Comparison of ENCODE assay signal across 9 mouse cellular contexts in genomic region chr1:177382596-177383190, GRCm38 (mm10). TPM values are rescaled to one million over a fixed set of nuclear protein-coding genes. Genes with fewer than 3 reads are reported as not detected.
DNase-seq lines count a peak whose midpoint lies in the region; ATAC-seq and TF ChIP-seq lines count a peak whose summit lies in the region.
"Had no signal": no experiment of that assay in that cellular context is flagged by ENCODE, and none has a peak within 500 bp of the region (broad histone marks: within the 10 kb centered on the region; RNA-seq: fewer than 3 reads in every experiment).

No protein-coding gene starts in this region.

- 8% methylated on average over 16 of the region's 16 CpGs for WGBS in limb, embryonic 14.5 days

- H3K4me3 ChIP-seq in limb, embryonic 14.5 days (replicated peaks; ENCODE audit: low read length) = no peak overlapping the region

- H3K9ac ChIP-seq in limb, embryonic 14.5 days (ENCODE audit: low read depth, low read length, severe bottlenecking) = no peak overlapping the region

- no peaks in the 10 kb centered on the region for H3K27me3 ChIP-seq in limb, embryonic 14.5 days (ENCODE audit: control insufficient read depth, insufficient read depth, low read length)

- H3K9me3 ChIP-seq in limb, embryonic 14.5 days (ENCODE audit: control insufficient read depth, low read length) = no peaks in the 10 kb centered on the region

- no peak for TF ChIP-seq POLR2A in limb, embryonic 14.5 days (IDR thresholded peaks at IDR 0.05; ENCODE audit: borderline replicate concordance, extremely low read depth, insufficient read depth, insufficient read length)

- no peak overlapping the region for H3K4me2 ChIP-seq in limb, embryonic 14.5 days (replicated peaks; ENCODE audit: low read depth, low read length, severe bottlenecking)

- no peaks in the 10 kb centered on the region for H3K36me3 ChIP-seq in limb, embryonic 14.5 days (ENCODE audit: control insufficient read depth, insufficient read depth, low read length)

- DNase-seq in right cerebral cortex, postnatal 10 days (ENCODE audit: low spot score in 2 of 2) = peak; percentile 31 to 39
- no peak for DNase-seq in right cerebral cortex, adult 2 months (ENCODE audit: low spot score in 2 of 2)
- DNase-seq in embryo, embryonic 10 days (ENCODE audit: low spot score) = peak; percentile 82
- DNase-seq in heart, postnatal 4 days = peak; percentile 63
- DNase-seq in limb, embryonic 14.5 days (ENCODE audit: low spot score) = peak; percentile 73
- DNase-seq in spleen, postnatal 4 days (ENCODE audit: low spot score in 2 of 2) = peak; percentile 27 to 65
- no peak for DNase-seq in left cerebral cortex, postnatal 36 days (ENCODE audit: low spot score in 2 of 2)
- DNase-seq in right cerebral cortex, adult 18-20 months = no peak

- intact Hi-C loops in left cerebral cortex, postnatal 36 days (cut with DNase I) = loop anchor here (5.0 kb wide), 1 partner anchor 35 kb away; no protein-coding TSS in a partner anchor

- no peaks in the 10 kb centered on the region for H3K4me1 ChIP-seq in limb, embryonic 14.5 days (ENCODE audit: control insufficient read depth, insufficient read depth, low read length)

- no peak overlapping the region for H3K27ac ChIP-seq in limb, embryonic 14.5 days (replicated peaks; ENCODE audit: low read depth, low read length)
- H3K27ac ChIP-seq: macrophage had no signal

- ATAC-seq in limb, embryonic 14.5 days (ENCODE audit: low FRiP score, low read depth) = no peak

RNA-seq across cellular contexts. Expression of gene Zbtb18, which starts 59.5 kb away (rescaled TPM):
- total RNA-seq in heart, postnatal 4 days (2021) = 10 to 100 TPM; 44.2 to 49.7 TPM
- polyA plus RNA-seq in limb, embryonic 14.5 days (2012; rRNA removed) = 18.1 and 20.2 TPM in 2 replicates
- 3.1 and 3.8 TPM in 2 replicates for polyA plus RNA-seq in limb, embryonic 14.5 days (2014; fragmentation: Nextera tagmentation; extraction: Ambion mirVana)
- 100 to 1,000 TPM; 354 to 392 TPM for total RNA-seq in left cerebral cortex, postnatal 36 days (2021)

Comparison
In these comparisons a context has a peak if more than half of its experiments do, and no peak if none do; other contexts are left out.
1. DNase-seq: peak in right cerebral cortex, postnatal 10 days (2 of 2), embryo, embryonic 10 days (single experiment), heart, postnatal 4 days (single experiment), limb, embryonic 14.5 days (single experiment) and spleen, postnatal 4 days (2 of 2); none in right cerebral cortex, adult 2 months (0 of 2), left cerebral cortex, postnatal 36 days (0 of 2) and right cerebral cortex, adult 18-20 months (single experiment).
2. RNA of gene Zbtb18, which starts 59.5 kb away (total RNA-seq): 354 to 392 TPM in left cerebral cortex, postnatal 36 days; 44.2 to 49.7 TPM in heart, postnatal 4 days; every median in the first group is over 4 times any median in the second.